ENCODE assay signal across 13 mouse cellular contexts in the genomic region with DNA sequence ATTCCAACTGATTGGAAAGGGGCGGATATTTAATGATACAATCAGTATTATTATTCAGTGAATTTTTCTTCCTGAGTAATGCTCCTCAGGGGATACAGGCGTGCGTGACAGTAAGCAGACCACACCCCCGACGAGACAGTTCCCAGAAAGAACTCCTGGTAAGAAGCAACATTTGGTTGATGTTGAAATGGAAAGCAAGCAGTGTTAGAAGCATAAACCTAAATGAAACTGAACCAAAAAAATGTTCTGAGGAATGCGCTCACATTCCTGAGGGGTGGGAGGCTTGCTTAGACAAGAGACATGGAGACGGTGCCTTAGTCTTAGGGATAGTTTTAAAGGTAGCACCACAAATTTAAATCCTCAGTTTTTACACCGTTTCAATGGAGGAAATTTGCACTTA. TPM values are rescaled to one million over a fixed set of nuclear protein-coding genes. Genes with fewer than 3 reads are reported as not detected.
A peak's percentile ranks its signal among the peaks of the same experiment; 100 is the strongest.
DNase-seq lines count a peak whose midpoint lies in the region; ATAC-seq and TF ChIP-seq lines count a peak whose summit lies in the region.
"Had no signal": no experiment of that assay in that cellular context is flagged by ENCODE, and none has a peak within 500 bp of the region (broad histone marks: within the 10 kb centered on the region; RNA-seq: fewer than 3 reads in every experiment).

No protein-coding gene starts in this region.

- no peaks in the 10 kb centered on the region for H3K4me1 ChIP-seq in kidney, postnatal 0 days (replicated peaks; ENCODE audit: insufficient read depth, low read length)
- no peaks in the 10 kb centered on the region for H3K4me1 ChIP-seq in kidney, embryonic 14.5 days (ENCODE audit: control insufficient read depth, insufficient read depth, low read length)
- no peaks in the 10 kb centered on the region for H3K4me1 ChIP-seq in intestine, embryonic 15.5 days (replicated peaks)

- H3K27me3 ChIP-seq in kidney, postnatal 0 days (ENCODE audit: insufficient read depth, low read length), result no peaks in the 10 kb centered on the region
- no peaks in the 10 kb centered on the region for H3K27me3 ChIP-seq in kidney, embryonic 14.5 days (ENCODE audit: control insufficient read depth, insufficient read depth, low read length)
- H3K27me3 ChIP-seq in intestine, embryonic 15.5 days (replicated peaks), result peaks cover 4% of the 10 kb centered on the region; the same call in 1 of the 2 replicates

- H3K9ac ChIP-seq in kidney, postnatal 0 days (ENCODE audit: low read depth, low read length), result no peak overlapping the region
- H3K9ac ChIP-seq in kidney, embryonic 14.5 days (ENCODE audit: low read depth, low read length), result no peak overlapping the region
- no peak overlapping the region for H3K9ac ChIP-seq in intestine, embryonic 15.5 days
- H3K9ac ChIP-seq: liver, embryonic 14.5 days had no signal

- WGBS in kidney, postnatal 0 days, result 51% methylated on average over 8 of the region's 8 CpGs
- 51% methylated on average over 8 of the region's 8 CpGs for WGBS in kidney, embryonic 14.5 days
- WGBS in intestine, embryonic 15.5 days, result 44% methylated on average over 8 of the region's 8 CpGs

- no peak overlapping the region for H3K4me2 ChIP-seq in kidney, postnatal 0 days (ENCODE audit: low read length)
- H3K4me2 ChIP-seq in kidney, embryonic 14.5 days (replicated peaks; ENCODE audit: low read depth, low read length), result no peak overlapping the region
- H3K4me2 ChIP-seq in intestine, embryonic 15.5 days (replicated peaks), result no peak overlapping the region

- no peak overlapping the region for H3K27ac ChIP-seq in kidney, postnatal 0 days
- no peak overlapping the region for H3K27ac ChIP-seq in kidney, embryonic 14.5 days (ENCODE audit: low read depth, low read length)
- no peak overlapping the region for H3K27ac ChIP-seq in intestine, embryonic 15.5 days
- H3K27ac ChIP-seq: left cerebral cortex, adult 2 months; liver, embryonic 14.5 days had no signal

- no peak for ATAC-seq in kidney, postnatal 0 days (replicated peaks; ENCODE audit: low FRiP score, low read depth)
- no peak for ATAC-seq in kidney, embryonic 14.5 days (ENCODE audit: low FRiP score, low TSS enrichment)
- peak; percentile 58; the same call in 1 of the 2 replicates for ATAC-seq in intestine, embryonic 15.5 days

- peak; percentile 76 for DNase-seq in kidney, postnatal 0 days (ENCODE audit: low spot score)
- DNase-seq in Muller cell, postnatal 12 days (ENCODE audit: inconsistent ontology term), result peak; percentile 65
- DNase-seq in embryo, embryonic 11 days, result peak; percentile 50
- no peak for DNase-seq in urinary bladder, postnatal 10 days (ENCODE audit: low spot score)
- DNase-seq in cerebellum, postnatal 14 days, result no peak
- DNase-seq in cerebellum, adult 11-12 months, result no peak
- DNase-seq: cerebellum, adult 18-20 months; heart, postnatal 14 days; thymus, postnatal 4 days had no signal

- TF ChIP-seq CTCF in kidney, postnatal 0 days (IDR thresholded peaks at IDR 0.05; ENCODE audit: low read depth), result no peak

- no peaks in the 10 kb centered on the region for H3K36me3 ChIP-seq in kidney, postnatal 0 days (ENCODE audit: insufficient read depth, low read length)
- H3K36me3 ChIP-seq in kidney, embryonic 14.5 days (ENCODE audit: control insufficient read depth, insufficient read depth, low read length), result no peaks in the 10 kb centered on the region
- H3K36me3 ChIP-seq in intestine, embryonic 15.5 days, result no peaks in the 10 kb centered on the region

- H3K9me3 ChIP-seq in kidney, postnatal 0 days (replicated peaks; ENCODE audit: low read length), result no peaks in the 10 kb centered on the region
- no peaks in the 10 kb centered on the region for H3K9me3 ChIP-seq in kidney, embryonic 14.5 days (ENCODE audit: control insufficient read depth, low read length)
- no peaks in the 10 kb centered on the region for H3K9me3 ChIP-seq in intestine, embryonic 15.5 days

- no peak overlapping the region for H3K4me3 ChIP-seq in kidney, postnatal 0 days (replicated peaks; ENCODE audit: low read depth, low read length)
- no peak overlapping the region for H3K4me3 ChIP-seq in kidney, embryonic 14.5 days (ENCODE audit: low read length)
- H3K4me3 ChIP-seq in intestine, embryonic 15.5 days (replicated peaks), result no peak overlapping the region
- H3K4me3 ChIP-seq: left cerebral cortex, adult 2 months had no signal

RNA-seq across cellular contexts. Expression of gene Ptx3, which starts 4.0 kb away (rescaled TPM):
- 7.8 and 11.2 TPM in 2 replicates for polyA plus RNA-seq in kidney, postnatal 0 days (2015; fragmentation: Nextera tagmentation; extraction: Ambion mirVana)
- polyA plus RNA-seq in kidney, embryonic 14.5 days (2014; fragmentation: Nextera tagmentation; extraction: Ambion mirVana), result 11.2 and 12.0 TPM in 2 replicates
- 4.7 and 5.3 TPM in 2 replicates for polyA plus RNA-seq in intestine, embryonic 15.5 days (2015; fragmentation: Nextera tagmentation; extraction: Ambion mirVana)

Comparison
In these comparisons a context has a peak if more than half of its experiments do, and no peak if none do; other contexts are left out.
1. DNase-seq: peak in kidney, postnatal 0 days (single experiment), Muller cell, postnatal 12 days (single experiment) and embryo, embryonic 11 days (single experiment); none in urinary bladder, postnatal 10 days (single experiment), cerebellum, postnatal 14 days (0 of 2) and cerebellum, adult 11-12 months (single experiment).